Mouse (Mus musculus): ENCODE data around the gene Rhot1.
"Not testable (repeated sequence)": the region's sequence is repeated elsewhere in the genome, so short reads cannot be mapped to it uniquely, and the experiment has no call there.

DNA sequence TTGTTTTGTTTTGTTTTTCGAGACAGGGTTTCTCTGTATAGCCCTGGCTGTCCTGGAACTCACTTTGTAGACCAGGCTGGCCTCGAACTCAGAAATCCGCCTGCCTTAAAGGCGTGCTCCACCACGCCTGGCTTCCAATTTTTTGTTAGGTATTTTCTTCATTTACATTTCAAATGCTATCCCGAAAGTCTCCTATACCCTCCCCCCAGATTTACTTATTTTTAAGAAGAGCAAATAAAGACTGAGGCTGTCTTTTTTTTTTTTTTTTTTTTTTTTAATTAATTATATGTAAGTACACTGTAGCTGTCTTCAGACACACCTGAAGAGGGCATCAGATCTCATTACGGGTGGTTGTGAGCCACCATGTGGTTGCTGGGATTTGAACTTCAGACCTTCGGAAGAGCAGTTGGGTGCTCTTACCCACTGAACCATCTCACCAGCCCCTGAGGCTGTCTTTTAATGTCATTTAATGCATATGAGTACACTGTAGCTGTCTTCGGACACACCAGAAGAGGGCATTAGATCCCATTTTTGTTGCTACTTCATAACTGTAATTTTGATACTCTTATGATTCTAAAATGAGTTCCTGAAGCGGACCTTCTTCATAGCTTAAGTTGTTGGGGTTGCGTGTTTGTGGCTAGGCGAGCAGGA lies 25.6 kb upstream of the Rhot1 start:
- TF ChIP-seq CTCF (IDR thresholded peaks at IDR 0.05; ENCODE audit: low read depth): 0 out of 2 replicates have a peak, but pooled peaks have one; percentile 12
- TF ChIP-seq EP300 (IDR thresholded peaks at IDR 0.05; ENCODE audit: low read depth): not testable (repeated sequence)
